Mouse (Mus musculus): ENCODE measurements around the gene Ankk1.

- TF ChIP-seq CTCF (conservative IDR thresholded peaks at IDR 0.05; ENCODE audit: low read length) (no peak), POU5F1 (IDR thresholded peaks at IDR 0.05; ENCODE audit: borderline replicate concordance, low read length) (no peak), NANOG (IDR thresholded peaks at IDR 0.05; ENCODE audit: borderline replicate concordance, low read length) (no peak)
Measured at GRCm38 (mm10) chr9:49452396-49452795, 25.6 kb upstream of the Ankk1 start.

All from E14TG2a.4 (cell line).